Mouse (Mus musculus): ENCODE data around the gene Arhgap21.

Gene Arhgap21

GRCm38 (mm10) chr2:20968441-20969200 lies at the start of gene Arhgap21:
TSS of gene Arhgap21 (minus strand) at chr2:20968881.
- DNase-seq = peak; percentile 86 to 87

GRCm38 (mm10) chr2:21016589-21016988 lies 47.9 kb upstream of the Arhgap21 start:
- no peak for DNase-seq

GRCm38 (mm10) chr2:21010806-21011397 lies 42.2 kb upstream of the Arhgap21 start:
- no peak for DNase-seq

- peak; percentile 15 to 16 for DNase-seq
Measured at GRCm38 (mm10) chr2:21010219-21010618, 41.5 kb upstream of the Arhgap21 start.

- DNase-seq = no peak
Measured at GRCm38 (mm10) chr2:21009258-21010140, 40.8 kb upstream of the Arhgap21 start.

- peak in 1 of 2 experiments; percentile 43 for DNase-seq
Measured at GRCm38 (mm10) chr2:21002538-21002937, 33.9 kb upstream of the Arhgap21 start.

GRCm38 (mm10) chr2:21001156-21001555 lies 32.5 kb upstream of the Arhgap21 start:
- no peak for DNase-seq

- DNase-seq = no peak
Measured at GRCm38 (mm10) chr2:20995547-20995946, 26.9 kb upstream of the Arhgap21 start.

- DNase-seq = no peak
Measured at GRCm38 (mm10) chr2:20991508-20991907, 22.8 kb upstream of the Arhgap21 start.

- DNase-seq = no peak
Measured at GRCm38 (mm10) chr2:20990907-20991306, 22.2 kb upstream of the Arhgap21 start.

GRCm38 (mm10) chr2:20990056-20990455 lies 21.4 kb upstream of the Arhgap21 start:
- DNase-seq = no peak

GRCm38 (mm10) chr2:20987822-20988221 lies 19.1 kb upstream of the Arhgap21 start:
- DNase-seq = no peak

- no peak for DNase-seq
Measured at GRCm38 (mm10) chr2:20978726-20979125, 10.0 kb upstream of the Arhgap21 start.

GRCm38 (mm10) chr2:20977051-20977450 lies 8.4 kb upstream of the Arhgap21 start:
- no peak for DNase-seq

GRCm38 (mm10) chr2:20973513-20973912 lies 4.8 kb upstream of the Arhgap21 start:
- no peak for DNase-seq

- no peak for DNase-seq
Measured at GRCm38 (mm10) chr2:20972180-20972579, 3.5 kb upstream of the Arhgap21 start.

GRCm38 (mm10) chr2:20971628-20972027 lies 2.9 kb upstream of the Arhgap21 start:
- DNase-seq = no peak

GRCm38 (mm10) chr2:20969201-20970200 lies 820 bp upstream of the Arhgap21 start:
- peak; percentile 96 to 97 for DNase-seq

GRCm38 (mm10) chr2:20967646-20968351 lies 882 bp downstream of the Arhgap21 start:
- DNase-seq = peak; percentile 63 to 67

GRCm38 (mm10) chr2:20967101-20967645 lies 1.5 kb downstream of the Arhgap21 start:
- peak; percentile 72 to 78 for DNase-seq
